Mouse (Mus musculus): ENCODE measurements around the gene Pctp. TPM values are rescaled to one million over a fixed set of nuclear protein-coding genes. Genes with fewer than 3 reads are reported as not detected.

The Pctp gene
- total and polyA plus RNA-seq, 2 experiments from 2014 or later = 5.6 to 6.5 TPM

DNA sequence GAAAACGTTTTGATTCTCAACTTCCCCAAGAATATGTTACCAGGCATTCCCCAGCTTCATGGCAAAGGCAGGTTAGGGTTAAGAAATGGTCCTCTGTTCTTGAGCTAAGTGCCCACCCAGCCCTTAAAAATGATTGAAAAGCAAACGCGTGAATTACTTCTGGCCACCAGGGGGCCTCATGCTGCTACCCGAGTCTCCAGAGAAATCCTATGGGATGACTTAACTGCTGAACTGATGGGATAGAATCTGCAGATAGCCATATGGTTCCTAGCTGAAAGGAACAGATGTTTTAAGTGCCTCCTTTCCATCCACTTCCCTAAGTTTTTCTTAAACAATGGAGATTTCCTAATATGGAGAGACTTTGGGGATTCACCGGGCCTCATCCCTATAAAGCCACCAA, 35.3 kb upstream of the Pctp start:
- peak; percentile 80 for TF ChIP-seq CTCF (IDR thresholded peaks at IDR 0.05; ENCODE audit: low read depth)
- TF ChIP-seq EP300 (IDR thresholded peaks at IDR 0.05; ENCODE audit: low read depth) = no peak
- Histone ChIP-seq H3K9me3 (replicated peaks; ENCODE audit: control insufficient read depth, low read length) (no peaks in the 10 kb centered on the region), H3K4me3 (ENCODE audit: low read depth, low read length) (no peak overlapping the region), H3K36me3 (replicated peaks; ENCODE audit: control insufficient read depth, insufficient read depth, low read length) (no peaks in the 10 kb centered on the region), H3K4me2 (ENCODE audit: low read depth, low read length) (no peak overlapping the region), H3K27me3 (ENCODE audit: control insufficient read depth, insufficient read depth, low read length) (no peaks in the 10 kb centered on the region), H3K4me1 (ENCODE audit: control insufficient read depth, insufficient read depth) (peaks cover 4% of the 10 kb centered on the region; the same call in 1 of the 2 replicates), H3K9ac (replicated peaks; ENCODE audit: low read depth, low read length) (no peak overlapping the region), H3K27ac (ENCODE audit: low read depth) (no peak overlapping the region)
- ATAC-seq (ENCODE audit: insufficient read depth, low read depth) (peak; percentile 27; the same call in 1 of the 2 replicates), DNase-seq (ENCODE audit: low spot score) (peak; percentile 61)
- 19% methylated on average over 5 of the region's 5 CpGs for WGBS

DNA sequence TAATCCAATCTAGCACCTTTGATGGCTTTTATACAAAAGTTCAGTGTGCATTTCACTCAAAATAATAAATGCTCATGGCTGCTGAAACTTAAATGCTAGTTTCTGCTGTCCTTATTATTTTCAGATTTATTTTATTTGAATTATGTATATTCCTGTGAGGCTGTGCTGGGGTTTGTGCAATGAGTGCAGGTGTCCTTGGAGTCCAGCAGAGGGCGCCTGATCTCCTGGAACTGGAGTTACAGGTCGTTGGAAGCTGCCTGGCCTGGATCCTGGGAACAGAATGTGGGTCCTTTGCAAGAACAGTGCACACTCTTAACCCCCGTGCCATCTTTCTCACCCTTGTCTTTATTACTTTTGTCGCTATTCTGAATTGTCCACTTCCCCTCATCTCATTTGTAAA, 33.7 kb upstream of the Pctp start:
- 0 out of 2 replicates have a peak, but pooled peaks have one; percentile 15 for TF ChIP-seq CTCF (IDR thresholded peaks at IDR 0.05; ENCODE audit: low read depth)
- no peak for TF ChIP-seq EP300 (IDR thresholded peaks at IDR 0.05; ENCODE audit: low read depth)
- H3K9ac ChIP-seq (replicated peaks; ENCODE audit: low read depth, low read length) = no peak overlapping the region
- WGBS = 87% methylated on average over 4 of the region's 4 CpGs
- H3K4me2 ChIP-seq (ENCODE audit: low read depth, low read length) = no peak overlapping the region
- peaks cover 4% of the 10 kb centered on the region; the same call in 1 of the 2 replicates for H3K4me1 ChIP-seq (ENCODE audit: control insufficient read depth, insufficient read depth)
- no peaks in the 10 kb centered on the region for H3K27me3 ChIP-seq (ENCODE audit: control insufficient read depth, insufficient read depth, low read length)
- H3K9me3 ChIP-seq (replicated peaks; ENCODE audit: control insufficient read depth, low read length) = no peaks in the 10 kb centered on the region
- no peaks in the 10 kb centered on the region for H3K36me3 ChIP-seq (replicated peaks; ENCODE audit: control insufficient read depth, insufficient read depth, low read length)
- no peak overlapping the region for H3K27ac ChIP-seq (ENCODE audit: low read depth)
- ATAC-seq (ENCODE audit: insufficient read depth, low read depth) = no peak
- H3K4me3 ChIP-seq (ENCODE audit: low read depth, low read length) = no peak overlapping the region
- DNase-seq (ENCODE audit: low spot score) = no peak

DNA sequence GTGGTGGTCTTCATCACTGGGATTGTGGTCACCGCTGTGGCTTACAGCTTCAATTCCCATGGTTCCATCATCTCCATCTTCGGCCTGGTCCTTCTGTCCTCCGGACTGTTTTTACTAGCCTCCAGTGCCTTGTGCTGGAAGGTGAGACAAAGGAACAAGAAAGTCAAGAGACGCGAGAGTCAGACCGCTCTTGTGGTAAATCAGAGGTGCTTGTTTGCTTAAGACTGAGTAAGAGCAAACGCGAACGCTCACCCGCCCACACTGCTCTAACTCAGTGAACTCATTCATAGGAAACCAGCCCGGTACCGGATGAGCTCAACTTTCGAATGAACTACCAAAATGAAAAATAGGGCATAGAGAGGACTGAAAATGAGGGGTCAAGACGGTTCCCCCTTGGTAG, 32.8 kb upstream of the Pctp start:
- Histone ChIP-seq H3K4me1 (ENCODE audit: control insufficient read depth, insufficient read depth) (peaks cover 4% of the 10 kb centered on the region; the same call in 1 of the 2 replicates), H3K27me3 (ENCODE audit: control insufficient read depth, insufficient read depth, low read length) (no peaks in the 10 kb centered on the region), H3K36me3 (replicated peaks; ENCODE audit: control insufficient read depth, insufficient read depth, low read length) (no peaks in the 10 kb centered on the region), H3K4me3 (ENCODE audit: low read depth, low read length) (no peak overlapping the region), H3K4me2 (ENCODE audit: low read depth, low read length) (no peak overlapping the region), H3K9me3 (replicated peaks; ENCODE audit: control insufficient read depth, low read length) (no peaks in the 10 kb centered on the region), H3K27ac (ENCODE audit: low read depth) (no peak overlapping the region), H3K9ac (replicated peaks; ENCODE audit: low read depth, low read length) (no peak overlapping the region)
- WGBS = 87% methylated on average over 14 of the region's 14 CpGs
- no peak for ATAC-seq (ENCODE audit: insufficient read depth, low read depth)
- TF ChIP-seq EP300 (IDR thresholded peaks at IDR 0.05; ENCODE audit: low read depth) (no peak), CTCF (IDR thresholded peaks at IDR 0.05; ENCODE audit: low read depth) (no peak)
- DNase-seq (ENCODE audit: low spot score) = no peak

DNA sequence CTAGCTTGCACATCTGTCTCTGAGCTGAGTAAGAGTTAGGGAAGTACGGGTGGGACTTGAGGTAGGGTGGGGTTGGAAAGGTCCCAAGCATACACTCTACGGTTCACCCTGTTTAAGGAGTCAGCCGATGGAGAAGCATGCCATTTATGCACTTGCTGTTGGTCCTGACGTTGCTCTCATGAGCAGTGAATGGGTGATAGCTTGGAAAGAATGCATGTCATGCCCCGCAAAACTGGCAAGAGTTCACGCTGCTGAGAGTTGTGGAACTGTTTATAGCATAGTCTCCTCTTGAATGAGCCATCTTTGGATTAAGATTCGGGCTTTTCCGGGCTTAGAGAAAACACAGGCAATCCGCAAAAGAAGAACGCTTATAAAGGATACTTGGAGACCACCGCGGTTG, 32.0 kb upstream of the Pctp start:
- no peak overlapping the region for H3K9ac ChIP-seq (replicated peaks; ENCODE audit: low read depth, low read length)
- TF ChIP-seq EP300 (IDR thresholded peaks at IDR 0.05; ENCODE audit: low read depth) (no peak), CTCF (IDR thresholded peaks at IDR 0.05; ENCODE audit: low read depth) (no peak)
- peak overlapping the region; percentile 1; the same call in 1 of the 2 replicates for H3K27ac ChIP-seq (ENCODE audit: low read depth)
- ATAC-seq (ENCODE audit: insufficient read depth, low read depth) (peak; percentile 54), DNase-seq (ENCODE audit: low spot score) (peak; percentile 63)
- no peaks in the 10 kb centered on the region for H3K9me3 ChIP-seq (replicated peaks; ENCODE audit: control insufficient read depth, low read length)
- H3K36me3 ChIP-seq (replicated peaks; ENCODE audit: control insufficient read depth, insufficient read depth, low read length) = no peaks in the 10 kb centered on the region
- no peaks in the 10 kb centered on the region for H3K27me3 ChIP-seq (ENCODE audit: control insufficient read depth, insufficient read depth, low read length)
- H3K4me2 ChIP-seq (ENCODE audit: low read depth, low read length) = peak overlapping the region; percentile 26; the same call in 1 of the 2 replicates
- H3K4me3 ChIP-seq (ENCODE audit: low read depth, low read length) = no peak overlapping the region
- 50% methylated on average over 12 of the region's 12 CpGs for WGBS
- peaks cover 10% of the 10 kb centered on the region for H3K4me1 ChIP-seq (ENCODE audit: control insufficient read depth, insufficient read depth)

DNA sequence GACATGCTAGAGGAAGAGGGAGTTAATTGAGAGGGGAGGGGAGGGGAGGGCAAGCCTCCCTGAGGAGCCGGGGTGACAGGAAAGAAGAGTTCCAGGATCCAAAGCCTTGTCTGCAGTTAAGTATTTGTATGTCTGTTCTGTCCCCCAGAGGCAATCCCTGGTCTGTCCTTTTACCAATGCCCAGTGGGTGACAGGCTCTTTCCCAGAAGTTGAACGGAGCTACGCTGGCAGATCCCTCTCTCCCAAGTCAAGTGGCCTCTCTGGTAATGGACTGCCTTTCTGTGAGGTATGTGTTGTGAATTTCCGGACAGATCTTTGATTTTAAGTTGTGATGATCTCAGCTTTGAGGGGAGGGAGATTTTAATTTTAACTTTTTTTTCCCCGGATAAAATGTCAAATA, 30.7 kb upstream of the Pctp start:
- Histone ChIP-seq H3K36me3 (replicated peaks; ENCODE audit: control insufficient read depth, insufficient read depth, low read length) (no peaks in the 10 kb centered on the region), H3K27ac (ENCODE audit: low read depth) (peak overlapping the region; percentile 27; the same call in 1 of the 2 replicates), H3K27me3 (ENCODE audit: control insufficient read depth, insufficient read depth, low read length) (no peaks in the 10 kb centered on the region), H3K4me1 (ENCODE audit: control insufficient read depth, insufficient read depth) (peaks cover 15% of the 10 kb centered on the region), H3K4me2 (ENCODE audit: low read depth, low read length) (peak overlapping the region; percentile 70), H3K9ac (replicated peaks; ENCODE audit: low read depth, low read length) (peak overlapping the region; percentile 34), H3K4me3 (ENCODE audit: low read depth, low read length) (peak overlapping the region; percentile 56), H3K9me3 (replicated peaks; ENCODE audit: control insufficient read depth, low read length) (no peaks in the 10 kb centered on the region)
- DNase-seq (ENCODE audit: low spot score) = no peak
- no peak for TF ChIP-seq EP300 (IDR thresholded peaks at IDR 0.05; ENCODE audit: low read depth)
- TF ChIP-seq CTCF (IDR thresholded peaks at IDR 0.05; ENCODE audit: low read depth) = no peak
- WGBS = 16% methylated on average over 5 of the region's 5 CpGs
- ATAC-seq (ENCODE audit: insufficient read depth, low read depth) = no peak

DNA sequence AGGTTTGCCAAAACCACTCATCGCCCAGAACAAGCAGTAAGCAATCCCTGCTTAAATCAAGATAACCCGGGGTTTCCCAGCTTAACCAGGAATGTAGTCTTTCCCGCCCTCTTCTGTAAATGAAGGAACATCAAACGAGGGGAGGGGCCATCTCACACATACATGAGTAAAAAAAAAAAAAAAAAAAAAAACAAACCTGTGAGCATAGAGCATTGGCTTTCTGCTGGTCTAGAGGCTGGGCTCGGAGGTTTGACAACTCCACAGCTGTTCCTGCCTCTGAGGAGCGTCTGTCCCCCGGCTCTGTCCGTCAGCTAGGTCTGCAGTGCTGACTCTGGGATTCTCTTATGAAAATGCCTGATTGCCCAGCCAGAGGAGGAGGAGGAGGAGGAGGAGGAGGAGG, 30.1 kb upstream of the Pctp start:
- ATAC-seq (ENCODE audit: insufficient read depth, low read depth) = no peak
- no peak for TF ChIP-seq EP300 (IDR thresholded peaks at IDR 0.05; ENCODE audit: low read depth)
- no peak for TF ChIP-seq CTCF (IDR thresholded peaks at IDR 0.05; ENCODE audit: low read depth)
- Histone ChIP-seq H3K27ac (ENCODE audit: low read depth) (no peak overlapping the region), H3K4me2 (ENCODE audit: low read depth, low read length) (peak overlapping the region; percentile 70), H3K9ac (replicated peaks; ENCODE audit: low read depth, low read length) (peak overlapping the region; percentile 34), H3K9me3 (replicated peaks; ENCODE audit: control insufficient read depth, low read length) (no peaks in the 10 kb centered on the region), H3K36me3 (replicated peaks; ENCODE audit: control insufficient read depth, insufficient read depth, low read length) (no peaks in the 10 kb centered on the region), H3K4me3 (ENCODE audit: low read depth, low read length) (peak overlapping the region; percentile 56), H3K4me1 (ENCODE audit: control insufficient read depth, insufficient read depth) (peaks cover 15% of the 10 kb centered on the region), H3K27me3 (ENCODE audit: control insufficient read depth, insufficient read depth, low read length) (no peaks in the 10 kb centered on the region)
- DNase-seq (ENCODE audit: low spot score) = no peak
- 16% methylated on average over 8 of the region's 8 CpGs for WGBS

Measured in heart, postnatal 0 days (tissue).